12 mouse cellular contexts compared by ENCODE assay signal in genomic region chr16:35200432-35201142, GRCm38 (mm10). TPM values are rescaled to one million over a fixed set of nuclear protein-coding genes. Genes with fewer than 3 reads are reported as not detected.
DNase-seq lines count a peak whose midpoint lies in the region; ATAC-seq and TF ChIP-seq lines count a peak whose summit lies in the region.
"Had no signal": no experiment of that assay in that cellular context is flagged by ENCODE, and none has a peak within 500 bp of the region (broad histone marks: within the 10 kb centered on the region; RNA-seq: fewer than 3 reads in every experiment).

No protein-coding gene starts in this region.

- H3K9me3 ChIP-seq in hindbrain, embryonic 15.5 days, result no peaks in the 10 kb centered on the region
- H3K9me3 ChIP-seq in hindbrain, embryonic 14.5 days (ENCODE audit: control insufficient read depth, low read length), result no peaks in the 10 kb centered on the region

- no peak overlapping the region for H3K4me3 ChIP-seq in hindbrain, embryonic 15.5 days
- H3K4me3 ChIP-seq in hindbrain, embryonic 14.5 days (replicated peaks; ENCODE audit: low read length), result no peak overlapping the region

- no peak for TF ChIP-seq POLR2A in brain, embryonic 14.5 days (IDR thresholded peaks at IDR 0.05; ENCODE audit: borderline replicate concordance, extremely low read depth, insufficient read depth, insufficient read length, poor library complexity, severe bottlenecking)

- H3K27ac ChIP-seq in hindbrain, embryonic 15.5 days (replicated peaks), result peak overlapping the region; percentile 5; the same call in 1 of the 2 replicates
- H3K27ac ChIP-seq in hindbrain, embryonic 14.5 days, result no peak overlapping the region
- H3K27ac ChIP-seq: macrophage had no signal

- H3K27me3 ChIP-seq in hindbrain, embryonic 15.5 days, result no peaks in the 10 kb centered on the region
- no peaks in the 10 kb centered on the region; the same call in 1 of the 2 replicates for H3K27me3 ChIP-seq in hindbrain, embryonic 14.5 days (ENCODE audit: control insufficient read depth, insufficient read depth, low read length)

- no peak for DNase-seq in hindbrain, embryonic 14.5 days (ENCODE audit: low spot score)
- DNase-seq in Muller cell, postnatal 12 days (ENCODE audit: inconsistent ontology term), result peak; percentile 48
- DNase-seq in brain, embryonic 14.5 days (ENCODE audit: low read depth), result peak; percentile 28
- DNase-seq in kidney, postnatal 14 days, result peak; percentile 75
- no peak for DNase-seq in thymus, postnatal 14 days
- DNase-seq in frontal cortex, postnatal 14 days (ENCODE audit: low spot score in 2 of 2), result no peak
- no peak for DNase-seq in layer of hippocampus, adult 18-20 months (ENCODE audit: low spot score in 2 of 2)
- DNase-seq: cerebellum, adult 11-12 months had no signal

- no peak for TF ChIP-seq CTCF in brain, embryonic 14.5 days (IDR thresholded peaks at IDR 0.05; ENCODE audit: borderline replicate concordance, extremely low read depth, insufficient read depth, insufficient read length)

- H3K4me1 ChIP-seq in hindbrain, embryonic 15.5 days (replicated peaks), result peaks cover 20% of the 10 kb centered on the region
- peaks cover 8% of the 10 kb centered on the region for H3K4me1 ChIP-seq in hindbrain, embryonic 14.5 days (replicated peaks; ENCODE audit: control insufficient read depth, insufficient read depth, low read length)

- H3K36me3 ChIP-seq in hindbrain, embryonic 15.5 days, result no peaks in the 10 kb centered on the region
- H3K36me3 ChIP-seq in hindbrain, embryonic 14.5 days (replicated peaks; ENCODE audit: control insufficient read depth, insufficient read depth), result no peaks in the 10 kb centered on the region

- H3K9ac ChIP-seq in hindbrain, embryonic 15.5 days, result no peak overlapping the region
- H3K9ac ChIP-seq in hindbrain, embryonic 14.5 days, result no peak overlapping the region

- no peak overlapping the region for H3K4me2 ChIP-seq in hindbrain, embryonic 15.5 days
- no peak overlapping the region for H3K4me2 ChIP-seq in hindbrain, embryonic 14.5 days (replicated peaks)

- no peak for ATAC-seq in hindbrain, embryonic 15.5 days (ENCODE audit: low FRiP score, low read depth)
- ATAC-seq in hindbrain, embryonic 14.5 days (ENCODE audit: low FRiP score), result no peak
- ATAC-seq: inflammation-experienced regulatory T-cells, adult 6 months; Patski had no signal

- WGBS in hindbrain, embryonic 15.5 days, result 74% methylated on average over 9 of the region's 9 CpGs
- 72% methylated on average over 9 of the region's 9 CpGs for WGBS in hindbrain, embryonic 14.5 days

RNA-seq across cellular contexts. Expression of gene Adcy5, which starts 45.9 kb away (rescaled TPM):
- polyA plus RNA-seq in hindbrain, embryonic 15.5 days (2015; fragmentation: Nextera tagmentation; extraction: Ambion mirVana), result 7.1 and 7.6 TPM in 2 replicates
- polyA plus RNA-seq in hindbrain, embryonic 14.5 days (2014; fragmentation: Nextera tagmentation; extraction: Ambion mirVana), result 7.9 and 9.0 TPM in 2 replicates
- 25.5 and 36.2 TPM in 2 replicates for polyA plus RNA-seq in brain, embryonic 14.5 days (2012; rRNA removed)
- total RNA-seq in layer of hippocampus, adult 18-20 months (2021), result 10 to 100 TPM; 78.7 to 83.5 TPM

Comparison
In these comparisons a context has a peak if more than half of its experiments do, and no peak if none do; other contexts are left out.
1. DNase-seq: peak in Muller cell, postnatal 12 days (single experiment), brain, embryonic 14.5 days (single experiment) and kidney, postnatal 14 days (single experiment); none in hindbrain, embryonic 14.5 days (single experiment), thymus, postnatal 14 days (single experiment), frontal cortex, postnatal 14 days (0 of 2) and layer of hippocampus, adult 18-20 months (0 of 2).